Mouse (Mus musculus): ENCODE measurements around the gene Stat5b.

Gene Stat5b

DNA sequence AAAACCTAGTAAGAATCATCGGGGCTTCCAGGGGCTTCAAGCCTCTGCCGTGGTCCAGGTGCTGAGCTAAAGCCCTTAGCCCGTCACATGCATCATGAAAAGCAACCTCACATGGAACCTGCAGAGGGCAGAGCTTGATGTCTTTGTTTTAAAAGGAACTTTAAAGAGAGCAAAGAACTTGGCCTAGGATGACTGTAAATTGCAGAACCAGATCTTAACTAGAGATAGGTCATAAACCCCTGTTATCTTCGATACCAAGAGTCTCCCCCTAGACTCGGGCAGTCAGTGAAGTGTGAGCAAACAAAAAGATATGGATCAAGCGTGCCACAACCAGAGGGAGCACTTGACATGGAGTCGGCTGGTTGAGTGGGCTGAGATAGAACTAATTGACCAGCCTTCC, 15.1 kb upstream of the Stat5b start:
- no peak for DNase-seq (ENCODE audit: low spot score in 2 of 2)

DNA sequence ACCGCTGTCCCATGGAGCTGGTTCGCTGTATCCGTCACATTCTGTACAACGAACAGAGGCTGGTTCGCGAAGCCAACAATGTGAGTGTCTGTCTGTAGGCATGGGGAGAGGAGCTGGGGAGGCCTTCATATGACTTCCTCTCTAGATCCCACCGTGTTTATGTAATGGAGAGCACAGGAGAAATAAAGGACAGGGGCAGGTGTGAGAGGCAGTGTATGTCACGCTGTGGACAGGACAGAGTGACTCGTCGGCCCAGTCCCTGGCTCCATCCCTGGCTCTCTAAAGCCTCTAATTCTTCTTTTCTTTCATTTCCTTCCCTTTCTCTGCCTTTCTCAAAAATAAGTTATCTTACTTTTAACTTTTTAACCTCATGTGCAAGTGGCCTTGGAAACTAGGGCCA, 12.6 kb upstream of the Stat5b start:
- no peak for DNase-seq (ENCODE audit: low spot score in 2 of 2)

DNA sequence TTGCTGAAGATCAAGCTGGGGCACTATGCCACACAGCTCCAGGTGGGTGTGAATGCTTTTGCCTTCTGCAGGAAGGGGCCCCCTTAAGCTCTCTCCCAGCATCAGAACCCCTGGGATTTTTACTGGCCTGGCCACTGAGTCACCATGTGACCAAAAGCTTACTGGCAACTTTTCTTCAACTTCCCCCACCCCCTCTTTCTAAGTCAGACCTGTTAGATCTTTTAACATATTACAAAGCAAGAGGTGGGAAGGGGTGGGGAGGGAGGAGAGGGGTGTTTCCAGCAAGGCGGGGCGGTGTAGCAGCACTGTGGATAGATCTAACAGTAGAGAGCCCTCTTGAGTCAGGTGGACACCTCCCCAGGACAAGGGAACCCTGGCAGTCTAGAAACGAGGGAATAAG, 11.3 kb upstream of the Stat5b start:
- DNase-seq (ENCODE audit: low spot score in 2 of 2), result no peak

DNA sequence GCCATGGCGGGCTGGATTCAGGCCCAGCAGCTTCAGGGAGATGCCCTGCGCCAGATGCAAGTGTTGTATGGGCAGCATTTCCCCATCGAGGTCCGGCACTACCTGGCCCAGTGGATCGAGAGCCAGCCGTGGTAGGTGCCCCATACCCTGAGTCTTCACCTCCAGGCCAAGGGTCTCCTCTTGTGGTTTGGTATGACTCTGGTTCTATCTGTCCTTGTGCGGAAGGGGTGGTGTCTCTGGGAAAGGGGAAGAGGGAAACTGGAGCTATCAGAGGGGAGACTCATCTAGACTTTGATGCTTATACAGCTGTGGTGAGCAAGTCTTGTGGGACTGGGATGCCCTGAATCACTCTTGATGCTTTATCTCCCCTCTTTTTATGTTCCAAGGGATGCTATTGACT, 10.8 kb upstream of the Stat5b start:
- no peak for DNase-seq (ENCODE audit: low spot score in 2 of 2)

DNA sequence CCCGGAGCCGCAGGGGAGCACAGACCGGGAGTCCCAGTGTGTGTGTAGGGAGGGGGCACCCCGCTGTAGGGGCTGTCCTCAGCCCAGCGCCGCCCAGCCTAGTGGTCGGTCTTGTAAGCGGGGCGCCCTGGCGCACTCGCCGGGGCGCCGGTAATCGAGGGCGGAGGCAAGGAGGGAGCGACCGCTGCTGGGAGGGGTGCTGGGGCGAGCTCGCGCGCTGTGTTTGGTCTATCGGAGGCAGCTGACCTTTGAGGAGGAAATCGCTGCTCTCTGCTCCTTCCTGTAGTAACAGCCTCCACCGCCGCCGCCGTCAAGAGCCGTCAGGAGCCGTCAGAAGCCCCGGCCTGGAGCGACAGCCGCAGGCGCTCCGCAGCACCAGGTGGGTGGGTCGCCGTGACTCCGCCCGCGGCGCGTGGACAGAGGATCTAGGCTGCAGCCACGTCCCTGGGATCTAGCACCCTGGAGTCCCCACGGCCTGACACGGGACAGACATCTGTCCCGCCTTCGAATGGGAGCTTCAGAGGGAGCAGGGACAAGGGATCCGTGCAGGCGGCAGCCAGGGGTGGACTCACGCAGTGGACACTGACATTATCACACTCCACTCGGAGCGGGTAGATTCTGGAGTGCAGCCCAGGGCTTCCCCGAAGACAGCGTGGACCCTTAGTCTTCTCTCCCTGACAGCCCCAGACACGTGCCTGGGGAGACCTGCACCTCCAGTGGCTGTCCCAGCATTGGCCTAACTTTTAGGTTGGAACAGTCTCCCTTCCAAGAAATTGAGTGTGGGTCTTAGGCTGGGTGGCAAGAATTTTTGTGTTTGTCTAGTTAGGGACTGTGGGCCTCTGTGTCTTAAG, 9.9 kb upstream of the Stat5b start:
- peak; percentile 75 to 77 for DNase-seq (ENCODE audit: low spot score in 2 of 2)

DNA sequence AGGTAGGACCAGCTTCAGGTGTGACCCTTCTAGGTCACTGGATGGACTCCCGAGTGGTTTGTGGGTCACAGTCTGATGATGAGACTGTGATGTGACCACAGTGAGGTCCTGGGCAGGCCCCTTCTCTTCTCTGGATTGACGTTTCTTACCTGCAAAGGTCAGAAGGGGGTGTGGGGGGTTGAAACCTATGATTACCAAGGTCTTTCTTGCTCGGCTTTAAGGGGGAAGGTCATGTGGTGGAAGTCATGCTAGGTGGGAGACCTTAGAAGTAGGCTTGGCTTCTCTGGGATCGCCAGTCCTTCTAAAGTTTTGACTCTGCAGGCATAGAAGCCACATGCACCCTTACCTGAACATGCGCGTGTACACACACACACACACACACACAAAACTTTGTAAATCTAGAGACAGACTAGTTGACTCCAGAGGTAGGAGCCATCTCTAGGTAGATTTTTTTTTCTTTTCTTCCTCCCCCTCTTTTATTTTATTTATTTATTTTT, 9.1 kb upstream of the Stat5b start:
- no peak for DNase-seq (ENCODE audit: low spot score in 2 of 2)

DNA sequence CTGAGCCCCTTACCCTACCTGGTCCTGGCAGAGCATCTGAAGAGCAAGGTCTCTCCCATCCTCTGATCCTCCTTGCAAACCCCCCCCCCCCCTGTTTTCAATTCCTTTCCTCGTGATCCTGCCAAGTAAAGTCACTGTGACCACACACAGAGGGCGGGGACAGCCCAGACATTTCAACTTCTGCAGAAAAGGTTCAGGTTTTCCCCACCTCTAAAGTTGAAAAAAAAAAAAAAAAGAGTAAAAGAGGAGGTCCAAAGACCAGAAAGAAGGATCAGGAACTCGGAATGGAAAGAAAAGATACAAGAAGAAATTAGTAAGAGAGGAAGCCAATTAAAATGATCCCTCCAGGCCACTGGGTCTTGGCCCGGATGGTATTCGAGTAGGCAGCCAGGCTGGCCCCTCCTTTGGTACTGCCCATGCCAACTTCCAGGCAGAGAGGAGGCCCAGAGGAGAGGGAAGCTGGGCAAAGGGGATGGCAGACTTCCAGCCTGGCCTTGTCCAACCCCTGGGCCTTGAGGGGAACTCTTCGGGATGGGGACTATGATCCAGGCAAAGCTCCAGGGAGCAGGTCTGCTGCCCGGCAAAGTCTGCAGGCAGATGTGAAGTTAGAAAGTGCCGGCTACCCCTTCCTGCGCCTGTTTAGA, 8.5 kb upstream of the Stat5b start, which contains the start of gene Stat5a:
TSS of gene Stat5a (plus strand) at position 417 of the 644 bp plus-strand sequence.
- DNase-seq (ENCODE audit: low spot score in 2 of 2), result no peak

DNA sequence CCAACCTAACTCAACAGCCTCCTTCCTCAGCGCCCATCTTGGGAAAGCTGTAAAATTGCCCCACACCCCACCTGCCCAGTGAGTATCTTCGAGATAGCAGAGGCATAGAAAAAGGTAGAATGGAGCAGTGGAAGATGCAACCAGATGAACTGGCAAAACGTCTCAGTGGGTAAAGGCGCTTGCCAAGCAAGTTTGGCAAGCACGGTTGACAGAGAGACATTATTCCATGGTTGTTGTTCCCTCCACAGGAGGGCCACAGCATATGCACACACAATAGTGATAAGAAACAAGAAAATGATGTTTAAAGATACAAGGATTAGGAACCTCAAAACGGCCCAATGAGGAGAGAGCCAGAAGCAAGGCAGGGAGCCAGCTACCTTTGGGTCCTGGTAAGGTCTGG, 7.4 kb upstream of the Stat5b start:
- DNase-seq (ENCODE audit: low spot score in 2 of 2), result no peak

DNA sequence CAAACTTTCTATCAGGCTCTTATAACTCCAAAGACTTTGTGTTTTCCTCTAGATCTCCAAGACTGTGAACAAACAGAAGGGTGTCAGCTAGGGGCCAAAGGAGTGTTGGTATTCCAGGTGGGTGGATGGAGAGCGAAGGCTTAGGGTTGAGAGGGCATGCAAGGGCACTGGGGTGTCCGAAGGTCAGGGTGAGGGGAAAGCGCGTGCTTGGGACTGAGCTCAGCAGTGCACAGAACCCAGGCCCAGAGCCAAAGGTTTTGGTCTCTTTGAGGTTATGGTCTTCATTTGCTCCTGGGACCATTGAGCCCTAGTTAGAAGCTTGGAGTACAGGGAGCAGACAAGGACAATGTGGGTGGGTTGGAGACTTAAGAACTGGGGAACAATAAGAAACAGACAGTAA, 4.7 kb upstream of the Stat5b start:
- no peak for DNase-seq (ENCODE audit: low spot score in 2 of 2)

DNA sequence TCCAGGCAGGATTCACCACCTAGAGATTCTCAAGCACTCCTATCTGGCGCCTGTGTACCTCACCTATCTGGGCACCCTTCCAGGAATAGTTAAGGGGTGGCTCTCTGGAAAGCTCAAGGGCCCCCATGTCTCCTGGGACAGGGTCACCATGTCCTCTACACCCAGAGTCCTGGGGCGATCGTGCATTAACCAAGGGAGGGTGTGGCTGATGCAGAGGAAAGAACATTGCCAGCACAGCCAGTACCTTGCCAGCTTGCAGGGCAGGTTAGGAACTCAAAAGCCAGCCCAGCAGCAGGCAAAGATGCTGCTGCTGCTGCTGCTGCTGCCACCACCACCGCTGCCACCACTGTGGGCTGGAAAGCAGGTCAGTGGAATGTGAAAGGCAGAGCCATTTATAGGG, 3.7 kb upstream of the Stat5b start:
- DNase-seq (ENCODE audit: low spot score in 2 of 2), result no peak

DNA sequence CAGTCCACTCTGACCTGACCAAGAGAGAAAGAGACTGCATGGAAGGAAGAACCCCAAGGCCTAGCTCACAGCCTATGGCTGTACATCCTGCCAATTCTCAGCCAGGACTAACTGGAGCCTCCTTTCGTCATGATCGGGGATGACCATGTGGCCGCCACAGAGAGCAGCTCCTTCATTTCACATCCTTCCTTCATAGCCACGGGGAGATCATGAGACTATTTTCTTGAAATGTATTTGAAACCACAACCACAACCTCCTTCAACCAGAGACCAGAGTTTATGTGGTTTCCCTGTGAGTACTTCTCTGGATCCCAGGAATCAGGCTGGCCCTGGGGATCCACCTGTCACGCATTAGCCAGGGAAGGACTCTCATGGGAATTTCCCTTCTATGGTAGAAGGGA, 2.5 kb upstream of the Stat5b start:
- DNase-seq (ENCODE audit: low spot score in 2 of 2), result no peak

DNA sequence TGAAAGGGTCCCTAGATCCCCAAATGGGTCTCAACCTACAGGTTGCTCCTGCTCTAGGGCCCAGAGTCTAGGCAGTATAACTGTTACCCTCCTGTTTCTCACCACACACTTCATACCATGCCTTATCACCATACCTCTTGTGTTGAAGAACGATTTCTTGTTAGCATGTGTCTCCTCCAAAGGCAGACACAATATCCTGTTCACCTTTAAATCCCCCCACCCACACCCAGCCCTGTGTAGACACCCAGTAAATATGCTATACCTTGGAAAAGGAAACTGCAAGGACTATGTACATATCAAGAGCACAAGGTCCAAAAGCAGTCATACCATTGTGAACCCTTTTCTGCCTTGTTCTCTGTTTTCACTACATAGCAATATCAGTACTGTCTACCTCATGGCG, 1.6 kb upstream of the Stat5b start:
- no peak for DNase-seq (ENCODE audit: low spot score in 2 of 2)

DNA sequence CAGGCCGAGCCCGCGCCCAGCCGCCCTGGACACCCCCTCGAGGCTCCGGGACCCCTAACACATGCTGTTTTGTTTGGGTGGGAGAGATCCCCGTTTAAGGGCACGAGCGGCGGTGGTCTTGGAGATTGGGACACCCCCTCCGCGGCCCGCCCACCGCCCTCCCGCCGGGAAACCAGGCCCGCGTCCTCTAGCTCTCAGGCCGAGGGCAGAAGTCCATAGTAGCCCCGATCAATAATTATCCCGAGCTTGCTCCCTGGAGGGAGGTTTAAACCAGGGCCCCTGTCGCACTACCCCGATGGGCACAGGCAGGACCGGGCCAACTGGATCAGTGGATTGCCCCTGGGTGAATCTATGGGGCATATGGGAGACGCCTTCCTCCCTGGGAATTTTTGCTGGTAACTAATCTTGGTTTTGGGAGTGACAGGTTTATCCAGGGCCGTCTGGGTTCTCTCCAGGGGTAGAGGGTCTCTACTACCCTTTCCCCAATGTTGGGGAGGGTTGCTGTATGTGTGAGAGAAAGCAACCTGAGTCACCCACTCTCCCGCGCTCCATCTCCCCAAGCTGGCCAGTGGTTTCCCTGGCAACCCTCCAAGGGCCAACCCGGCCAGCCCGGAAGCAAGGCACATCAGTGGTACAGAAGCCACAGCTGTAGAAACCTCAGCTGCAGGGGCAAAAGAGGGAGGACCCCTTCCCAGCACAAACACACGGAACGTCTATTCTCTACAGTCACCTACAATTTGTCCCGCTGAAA, 429 bp upstream of the Stat5b start:
- DNase-seq (ENCODE audit: low spot score in 2 of 2), result peak; percentile 31 to 77

DNA sequence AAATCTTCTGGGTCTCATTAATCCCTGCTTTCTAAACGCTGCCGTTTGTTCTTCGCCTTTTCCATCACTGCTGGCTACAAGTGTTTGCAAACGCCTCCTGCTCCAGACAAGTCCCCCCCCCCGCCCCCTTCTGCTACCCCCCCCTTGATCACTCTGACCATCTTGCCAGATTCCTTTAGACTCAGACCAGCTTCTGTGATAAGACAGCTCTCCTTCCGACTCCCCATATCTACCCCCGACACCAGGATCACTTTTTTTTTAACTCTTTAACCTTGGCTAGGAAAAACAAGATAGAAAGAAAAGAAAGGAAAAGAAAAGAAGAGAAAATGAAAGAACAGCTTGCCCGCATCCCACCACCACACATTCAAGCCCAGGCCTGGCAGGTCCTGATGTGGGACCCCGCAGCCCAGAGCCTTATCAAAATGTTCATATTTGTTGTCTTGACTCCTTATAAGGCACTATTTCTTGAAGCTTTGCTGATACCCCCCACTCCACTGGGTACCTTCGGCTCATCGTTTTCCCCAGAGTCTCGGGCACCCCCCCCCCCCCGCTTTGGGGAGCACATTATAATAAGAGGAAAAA, 977 bp downstream of the Stat5b start:
- DNase-seq (ENCODE audit: low spot score in 2 of 2), result no peak

DNA sequence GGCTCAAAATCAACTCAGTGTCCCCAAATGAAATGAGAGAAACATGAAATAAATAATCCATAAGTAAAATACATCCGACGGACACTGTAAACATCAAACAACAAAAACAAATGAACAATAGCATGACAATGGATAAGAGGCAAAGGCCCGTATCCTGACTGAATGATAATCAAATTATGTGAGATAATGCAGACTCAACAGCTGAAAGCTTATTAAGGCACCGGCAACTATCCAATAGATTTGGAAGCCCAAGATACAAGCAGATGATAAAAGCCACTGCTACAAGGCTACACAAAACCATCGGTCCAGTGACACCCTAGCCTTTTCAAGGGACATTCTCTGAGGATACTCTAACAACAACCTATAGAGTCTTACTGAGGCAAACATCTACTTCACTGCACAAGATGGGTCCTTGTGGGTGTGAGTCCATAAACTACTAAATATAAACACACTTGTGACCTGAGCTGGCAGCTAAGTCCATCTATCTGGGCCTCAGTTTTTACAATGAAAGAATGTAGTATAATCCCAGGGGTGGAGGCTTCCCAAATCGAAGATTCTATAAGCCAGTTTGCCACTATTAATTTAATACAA, 1.6 kb downstream of the Stat5b start:
- DNase-seq (ENCODE audit: low spot score in 2 of 2), result no peak

DNA sequence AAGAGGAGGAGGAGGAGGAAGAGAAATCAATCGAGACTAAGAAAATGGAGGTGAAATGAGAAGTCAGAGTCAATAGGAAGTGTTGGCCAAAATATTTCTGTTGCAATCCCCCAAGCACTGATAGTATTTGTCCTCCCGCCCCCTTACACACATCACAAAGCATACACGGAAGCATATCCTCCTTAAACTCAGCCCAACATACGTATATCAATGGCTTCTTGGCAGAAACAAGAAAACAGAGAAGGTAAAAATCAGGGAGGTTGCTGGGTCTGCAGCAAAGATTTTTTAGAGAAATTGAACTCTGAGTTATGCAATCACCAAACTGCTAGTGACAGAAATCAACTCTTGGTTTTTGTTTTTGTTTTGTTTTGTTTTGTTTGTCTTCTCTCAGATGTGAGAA, 2.4 kb downstream of the Stat5b start:
- no peak for DNase-seq (ENCODE audit: low spot score in 2 of 2)

DNA sequence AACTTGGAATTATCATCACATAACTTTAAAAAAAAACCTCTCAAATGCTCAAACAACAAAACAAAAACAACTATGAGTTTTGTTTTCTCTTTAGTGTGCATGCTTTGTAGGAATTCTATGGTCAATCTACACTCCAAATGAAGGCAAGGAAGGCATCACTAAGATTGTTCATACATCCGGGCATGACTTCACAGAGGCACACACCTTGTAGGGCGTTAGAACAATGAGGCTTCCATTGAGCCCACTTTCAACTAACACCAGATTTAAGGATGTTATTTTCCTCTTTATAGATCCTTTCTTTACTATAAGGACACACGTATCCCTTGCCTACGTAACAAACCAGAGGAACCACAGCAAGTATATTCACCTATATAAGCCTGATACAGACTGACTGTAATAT, 3.0 kb downstream of the Stat5b start:
- DNase-seq (ENCODE audit: low spot score in 2 of 2), result no peak

DNA sequence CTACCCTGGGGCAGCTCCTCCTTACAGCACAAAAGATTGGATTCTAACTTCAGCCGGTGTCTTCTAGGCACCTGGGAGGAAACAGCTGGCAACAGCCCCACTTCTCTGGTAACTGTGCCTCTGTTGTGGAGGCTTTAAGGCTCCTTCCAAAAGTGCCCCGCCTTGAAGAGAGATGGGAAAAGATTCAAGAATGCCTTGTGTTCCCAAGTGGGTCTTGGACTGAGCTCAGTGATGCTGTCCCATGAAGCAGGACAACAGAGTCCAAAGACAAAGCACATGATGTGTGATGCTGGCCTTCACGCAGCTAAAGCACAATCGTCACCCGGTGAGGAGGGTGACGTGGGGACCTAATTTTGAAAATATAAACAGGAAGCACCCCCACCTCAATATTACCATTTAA, 4.7 kb downstream of the Stat5b start:
- no peak for DNase-seq (ENCODE audit: low spot score in 2 of 2)

DNA sequence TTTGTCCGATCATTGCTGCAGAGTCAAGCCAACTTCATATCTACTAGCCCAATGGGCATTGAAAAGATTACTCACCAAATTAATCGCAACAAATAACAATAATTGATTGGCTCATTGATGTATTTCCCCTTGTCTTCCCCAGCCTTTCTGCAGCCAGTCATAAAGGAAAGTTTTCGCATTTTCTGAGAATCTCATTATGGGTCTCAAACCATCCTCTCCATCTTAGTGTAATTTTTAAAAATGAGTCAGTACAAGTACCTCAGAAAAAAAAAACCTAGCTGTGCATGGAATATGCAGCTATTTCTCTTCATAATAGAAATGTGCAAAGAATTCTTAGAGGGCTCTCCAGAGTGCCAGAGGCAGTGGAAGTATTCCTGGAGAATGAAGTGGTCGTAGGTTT, 6.4 kb downstream of the Stat5b start:
- DNase-seq (ENCODE audit: low spot score in 2 of 2), result no peak

DNA sequence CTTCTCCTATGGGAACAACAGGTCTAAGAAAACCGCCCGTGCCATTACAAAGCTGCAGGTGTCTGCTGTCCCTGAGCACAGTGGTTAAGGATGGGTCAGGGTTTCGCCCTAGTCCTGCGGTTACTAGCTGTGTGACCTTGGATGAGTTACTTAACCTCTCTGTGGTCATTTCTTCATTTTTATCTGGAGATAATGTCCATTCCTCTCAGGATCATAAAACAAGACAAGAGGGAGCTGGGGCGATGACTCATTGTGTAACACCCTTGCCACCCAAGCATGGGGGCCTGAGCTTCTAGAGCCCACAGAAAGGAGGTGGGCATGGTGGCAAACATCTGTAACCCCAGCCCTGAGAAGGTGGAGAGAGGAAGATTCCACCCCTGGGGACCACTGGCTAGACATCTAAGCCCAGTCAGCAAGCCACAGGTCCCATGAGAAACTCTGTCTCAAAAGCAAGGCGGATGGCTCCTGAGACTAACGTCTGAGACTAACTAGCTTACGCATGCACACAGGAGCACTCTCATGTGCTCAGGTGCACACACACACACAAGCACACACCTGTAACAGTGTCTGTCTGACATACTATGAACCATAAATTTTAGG, 7.4 kb downstream of the Stat5b start:
- DNase-seq (ENCODE audit: low spot score in 2 of 2), result no peak

DNA sequence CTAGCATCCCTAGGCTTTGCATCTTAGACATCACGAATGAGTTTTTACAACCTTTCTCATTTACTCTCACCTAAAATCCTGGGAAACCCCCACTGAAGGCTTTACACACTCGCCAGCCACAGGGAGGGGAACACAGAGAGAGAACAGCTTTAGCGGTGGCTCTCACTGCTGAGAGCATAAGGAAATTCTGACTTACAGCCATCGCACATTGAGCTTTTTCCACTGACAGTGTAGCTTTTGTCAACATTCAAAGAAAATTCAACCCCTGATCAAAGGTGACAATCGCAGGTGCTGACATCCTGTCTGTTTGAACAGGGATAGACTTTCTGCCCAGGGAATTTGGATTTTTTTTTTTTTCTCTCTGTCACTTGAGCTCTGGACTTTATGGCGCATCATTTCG, 8.5 kb downstream of the Stat5b start:
- DNase-seq (ENCODE audit: low spot score in 2 of 2), result no peak
